Mouse (Mus musculus) G1E (cell line): ENCODE measurements around the gene Foxk2. TPM values are rescaled to one million over a fixed set of nuclear protein-coding genes. Genes with fewer than 3 reads are reported as not detected.
"Not testable (repeated sequence)": the region's sequence is repeated elsewhere in the genome, so short reads cannot be mapped to it uniquely, and the experiment has no call there.

Experiments used
- ATAC-seq: 2 replicates; pipeline ENCODE4 v1.8.0; 2016; ENCODE audit warnings: mild to moderate bottlenecking; ENCODE audit not compliant: insufficient number of reproducible peaks, poor library complexity, low FRiP score, severe bottlenecking; ENCODE audit errors: extremely low read depth
- DNase-seq: peaks from one replicate; pipeline ENCODE4 v3.0.0; 2012; ENCODE audit warnings: low spot score
- H3K27me3 ChIP-seq: 2 replicates; pipeline ENCODE4 v1.6.1; 2012; ENCODE audit warnings: mild to moderate bottlenecking, low read length, inconsistent platforms; ENCODE audit not compliant: insufficient read depth
- H3K36me3 ChIP-seq: replicated peaks from 2 replicates; pipeline ENCODE3; 2012; ENCODE audit warnings: mild to moderate bottlenecking, inconsistent platforms
- H3K4me1 ChIP-seq: 2 replicates; pipeline ENCODE4 v1.6.1; 2012; ENCODE audit warnings: low read depth, low read length, inconsistent platforms, mixed read lengths; ENCODE audit not compliant: insufficient read depth
- H3K4me3 ChIP-seq: 2 replicates; pipeline ENCODE4 v1.5.1; 2012; ENCODE audit warnings: low read depth, mild to moderate bottlenecking, inconsistent platforms, low read length, moderate library complexity, mixed read lengths
- H3K9me3 ChIP-seq: replicated peaks from 2 replicates; pipeline ENCODE4 v1.6.1; 2012; ENCODE audit warnings: inconsistent platforms
- CTCF ChIP-seq: IDR thresholded peaks from 2 replicates; pipeline ENCODE4 v1.5.1; 2012; ENCODE audit warnings: low read depth, low read length, inconsistent platforms, mixed read lengths
- GATA1 ChIP-seq: IDR thresholded peaks from 2 replicates; pipeline ENCODE4 v1.6.1; 2012; ENCODE audit warnings: borderline replicate concordance, low read length, inconsistent platforms, mixed read lengths
- GATA2 ChIP-seq: IDR thresholded peaks from 2 replicates; pipeline ENCODE4 v1.6.1; 2012; ENCODE audit warnings: low read depth, low read length, inconsistent platforms, borderline replicate concordance
- POLR2AphosphoS5 ChIP-seq: IDR thresholded peaks from 2 replicates; pipeline ENCODE4 v1.6.1; 2012; ENCODE audit warnings: low read depth, low read length, inconsistent platforms; ENCODE audit not compliant: insufficient replicate concordance
- TAL1 ChIP-seq: conservative IDR thresholded peaks from 2 replicates; pipeline ENCODE4 v1.6.1; 2012; ENCODE audit warnings: low read depth, low read length, inconsistent platforms, mixed read lengths
- polyA plus RNA-seq: library from polyadenylated mRNA; stranded (reverse); fragments of >175 nt; gene quantifications from 2 replicates; pipeline ENCODE4 v1.2.3, GENCODE M21; 2012
- total RNA-seq, 2 experiments: library from RNA; stranded (forward) in 1 of 2; stranded (reverse) in 1 of 2; fragments of 200-1000 nt in 1 of 2; fragments of >200 nt in 1 of 2; fragmentation: Nextera tagmentation in 1 of 2; gene quantifications; 2 replicates each; pipeline ENCODE4 v1.2.3; 2014 to 2017

The Foxk2 gene
- total and polyA plus RNA-seq, 3 experiments, result 25.3 to 46.4 (median 37.8) TPM

DNA sequence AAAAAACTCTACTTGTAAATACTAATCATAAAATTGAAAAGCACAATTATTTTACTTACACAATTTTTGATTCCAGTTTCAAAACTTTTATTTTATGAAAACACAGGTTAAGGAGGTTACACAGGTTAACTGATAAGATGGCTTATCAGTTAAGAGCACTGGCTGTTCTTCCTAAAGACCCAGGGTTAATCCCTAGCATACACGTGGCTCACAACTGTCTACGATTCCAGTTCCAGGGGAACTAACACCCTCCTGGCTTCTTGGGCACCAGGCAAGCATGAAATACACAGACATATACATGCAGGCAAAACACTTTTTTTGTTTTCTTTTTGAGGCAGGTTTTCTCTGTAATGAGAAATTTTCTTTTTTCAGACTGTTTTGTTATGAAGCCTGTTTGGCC, 88.4 kb downstream of the Foxk2 start:
- DNase-seq (no peak), ATAC-seq (no peak)
- peaks cover 29% of the 10 kb centered on the region for H3K4me1 ChIP-seq
- no peak for TF ChIP-seq CTCF
- TF ChIP-seq TAL1, result no peak
- TF ChIP-seq GATA2, result no peak
- no peak for TF ChIP-seq POLR2AphosphoS5
- TF ChIP-seq GATA1, result no peak
- no peaks in the 10 kb centered on the region for H3K9me3 ChIP-seq
- H3K27me3 ChIP-seq, result no peaks in the 10 kb centered on the region
- peaks cover 80% of the 10 kb centered on the region for H3K36me3 ChIP-seq
- H3K4me3 ChIP-seq, result no peak overlapping the region

DNA sequence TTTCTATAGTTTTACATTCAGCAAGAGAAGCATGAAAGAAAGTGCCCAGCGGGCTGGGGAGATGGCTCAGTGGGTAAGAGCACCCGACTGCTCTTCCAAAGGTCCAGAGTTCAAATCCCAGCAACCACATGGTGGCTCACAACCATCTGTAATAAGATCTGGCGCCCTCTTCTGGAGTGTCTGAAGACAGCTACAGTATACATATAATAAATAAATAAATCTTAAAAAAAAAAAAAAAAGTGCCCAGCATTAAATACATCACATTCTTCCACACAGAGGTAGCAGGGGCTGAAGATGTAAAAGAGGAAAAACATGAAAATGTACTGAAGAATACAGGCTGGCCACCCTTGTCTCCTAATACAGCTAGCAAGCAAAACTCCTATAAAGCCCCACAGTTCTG, 88.9 kb downstream of the Foxk2 start:
- not testable (repeated sequence) for H3K27me3 ChIP-seq, ATAC-seq, DNase-seq, H3K9me3 ChIP-seq, H3K4me3 ChIP-seq
- Histone ChIP-seq H3K4me1 (peaks cover 34% of the 10 kb centered on the region), H3K36me3 (peaks cover 75% of the 10 kb centered on the region)

DNA sequence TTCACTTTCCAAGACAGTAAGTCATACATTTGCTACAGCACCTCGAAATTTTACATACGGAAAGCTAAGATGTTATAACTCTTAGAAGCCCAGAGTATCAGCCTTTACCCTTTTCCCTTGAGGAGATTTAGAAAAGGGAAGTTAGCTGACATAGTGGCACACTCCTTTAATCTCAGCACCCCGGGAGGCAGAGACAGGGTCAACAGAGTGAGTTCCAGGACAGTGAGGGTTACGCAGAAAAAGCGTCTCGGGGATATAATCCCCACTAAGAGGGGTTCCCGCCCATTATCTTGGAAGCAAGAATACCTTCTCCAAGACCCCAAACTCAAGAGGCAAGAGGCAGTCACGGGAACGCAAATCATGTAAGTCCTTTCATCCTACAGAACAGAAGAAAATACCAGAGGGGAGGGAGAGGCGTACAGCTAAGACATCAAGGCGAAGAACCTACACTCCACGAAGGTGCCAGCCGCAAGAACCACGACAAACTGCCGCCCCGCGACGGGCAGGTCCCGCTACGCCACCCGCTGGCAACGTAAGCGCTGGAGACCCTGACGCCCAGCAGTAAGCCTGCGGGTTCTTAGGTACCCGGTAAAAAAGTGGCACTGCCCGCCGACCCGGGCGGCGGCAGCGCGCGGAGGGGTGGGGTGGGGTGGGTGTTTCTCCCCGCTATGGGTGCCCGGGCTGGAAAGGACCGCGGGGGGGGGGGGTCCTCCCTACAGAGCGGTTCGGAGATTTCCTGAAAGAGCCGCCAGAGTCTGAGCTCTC, 93.7 kb downstream of the Foxk2 start:
- Histone ChIP-seq H3K4me3 (peak overlapping the region; percentile 99), H3K9me3 (no peaks in the 10 kb centered on the region), H3K27me3 (peaks cover 8% of the 10 kb centered on the region; the same call in 1 of the 2 replicates), H3K4me1 (peaks cover 43% of the 10 kb centered on the region), H3K36me3 (peaks cover 35% of the 10 kb centered on the region)
- ATAC-seq (no peak), DNase-seq (peak; percentile 27)
- TF ChIP-seq CTCF (no peak), GATA2 (no peak), GATA1 (no peak), POLR2AphosphoS5 (no peak), TAL1 (no peak)

DNA sequence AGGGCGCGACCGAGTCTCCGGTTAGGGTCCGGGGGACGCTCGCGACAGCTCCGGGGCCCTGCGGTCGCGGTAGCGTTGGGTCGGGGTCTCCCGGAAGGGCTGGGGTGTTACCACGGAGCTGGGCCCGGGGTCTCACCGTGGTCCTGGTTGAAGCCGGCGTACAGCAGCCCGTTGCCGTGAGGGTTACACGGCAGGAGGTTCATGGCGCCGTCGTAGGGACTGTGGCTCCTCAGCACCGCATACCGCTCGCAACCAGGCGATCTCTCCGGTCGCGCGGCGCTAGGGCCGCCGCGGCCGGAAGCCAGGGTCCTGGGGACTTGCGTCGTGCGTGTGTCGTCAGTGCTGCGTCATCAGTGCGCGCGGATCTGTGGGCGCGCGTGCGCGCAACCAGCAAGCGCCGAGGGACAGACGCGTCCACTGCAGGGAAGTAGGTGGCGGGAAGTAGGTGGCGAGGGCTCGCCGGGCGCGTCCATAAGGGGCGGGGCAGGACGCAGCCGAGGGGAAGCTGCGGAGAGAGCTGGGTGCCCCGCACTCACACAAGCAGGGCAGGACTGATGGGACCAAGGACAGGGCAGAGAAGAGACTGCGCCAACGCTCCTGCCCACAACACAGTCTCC, 94.4 kb downstream of the Foxk2 start, which contains the start of gene Wdr45b:
TSS of gene Wdr45b (minus strand) at position 355 of the 617 bp plus-strand sequence.
- Histone ChIP-seq H3K4me1 (peaks cover 41% of the 10 kb centered on the region), H3K36me3 (peaks cover 30% of the 10 kb centered on the region), H3K9me3 (no peaks in the 10 kb centered on the region), H3K4me3 (peak within 1 kb of the TSS; percentile 99), H3K27me3 (peaks cover 10% of the 10 kb centered on the region; the same call in 1 of the 2 replicates)
- DNase-seq (peak; percentile 85), ATAC-seq (peak; percentile 86)
- no peak for TF ChIP-seq GATA2
- TF ChIP-seq GATA1, result no peak
- no peak for TF ChIP-seq TAL1
- no peak for TF ChIP-seq CTCF
- no peak for TF ChIP-seq POLR2AphosphoS5

Other genes with a start within 250 kb of the Foxk2 start
- not detected in 2 replicates for gene Cd7, start 220.6 kb upstream of the Foxk2 start, total RNA-seq (2014; fragmentation: Nextera tagmentation)
- gene Cd7, start 220.6 kb upstream of the Foxk2 start, total RNA-seq (2017), result not detected in 2 replicates
- not detected in 2 replicates for gene Cd7, start 220.6 kb upstream of the Foxk2 start, polyA plus RNA-seq
- gene Sectm1b, start 196.4 kb upstream of the Foxk2 start, total RNA-seq (2014; fragmentation: Nextera tagmentation), result not detected in 2 replicates
- gene Sectm1b, start 196.4 kb upstream of the Foxk2 start, total RNA-seq (2017), result 0.16 and 0.23 TPM in 2 replicates
- not detected in 2 replicates for gene Sectm1b, start 196.4 kb upstream of the Foxk2 start, polyA plus RNA-seq
- gene Sectm1a, start 178.8 kb upstream of the Foxk2 start, total RNA-seq (2014; fragmentation: Nextera tagmentation), result not detected in 2 replicates
- gene Sectm1a, start 178.8 kb upstream of the Foxk2 start, total RNA-seq (2017), result 0.38 TPM in 1 of 2 replicates, not detected in the other
- gene Sectm1a, start 178.8 kb upstream of the Foxk2 start, polyA plus RNA-seq, result not detected in 2 replicates
- gene Tex19.2, start 141.3 kb upstream of the Foxk2 start, total RNA-seq (2014; fragmentation: Nextera tagmentation), result 6.8 and 7.4 TPM in 2 replicates
- 8.0 and 10.8 TPM in 2 replicates for gene Tex19.2, start 141.3 kb upstream of the Foxk2 start, total RNA-seq (2017)
- gene Tex19.2, start 141.3 kb upstream of the Foxk2 start, polyA plus RNA-seq, result 13.2 and 17.1 TPM in 2 replicates
- gene Tex19.1, start 113.8 kb upstream of the Foxk2 start, total RNA-seq (2014; fragmentation: Nextera tagmentation), result not detected in 2 replicates
- gene Tex19.1, start 113.8 kb upstream of the Foxk2 start, total RNA-seq (2017), result not detected in 2 replicates
- not detected in 2 replicates for gene Tex19.1, start 113.8 kb upstream of the Foxk2 start, polyA plus RNA-seq
- gene Uts2r, start 99.7 kb upstream of the Foxk2 start, total RNA-seq (2014; fragmentation: Nextera tagmentation), result not detected in 2 replicates
- 0.05 TPM in 1 of 2 replicates, not detected in the other for gene Uts2r, start 99.7 kb upstream of the Foxk2 start, total RNA-seq (2017)
- gene Uts2r, start 99.7 kb upstream of the Foxk2 start, polyA plus RNA-seq, result not detected in 2 replicates
- 3.8 and 7.2 TPM in 2 replicates for gene Hexdc, start 55.6 kb upstream of the Foxk2 start, total RNA-seq (2014; fragmentation: Nextera tagmentation)
- 7.3 and 8.6 TPM in 2 replicates for gene Hexdc, start 55.6 kb upstream of the Foxk2 start, total RNA-seq (2017)
- gene Hexdc, start 55.6 kb upstream of the Foxk2 start, polyA plus RNA-seq, result 3.6 and 4.9 TPM in 2 replicates
- 6.4 and 7.7 TPM in 2 replicates for gene Ogfod3, start 55.3 kb upstream of the Foxk2 start, total RNA-seq (2014; fragmentation: Nextera tagmentation)
- 4.2 and 4.5 TPM in 2 replicates for gene Ogfod3, start 55.3 kb upstream of the Foxk2 start, total RNA-seq (2017)
- gene Ogfod3, start 55.3 kb upstream of the Foxk2 start, polyA plus RNA-seq, result 5.5 and 6.7 TPM in 2 replicates
- 13.3 and 23.2 TPM in 2 replicates for gene Cybc1, start 30.7 kb upstream of the Foxk2 start, total RNA-seq (2014; fragmentation: Nextera tagmentation)
- 38.5 and 41.5 TPM in 2 replicates for gene Cybc1, start 30.7 kb upstream of the Foxk2 start, total RNA-seq (2017)
- 13.3 and 19.6 TPM in 2 replicates for gene Cybc1, start 30.7 kb upstream of the Foxk2 start, polyA plus RNA-seq
- gene Narf, start 22.7 kb upstream of the Foxk2 start, total RNA-seq (2014; fragmentation: Nextera tagmentation), result 57.4 and 72.5 TPM in 2 replicates
- gene Narf, start 22.7 kb upstream of the Foxk2 start, total RNA-seq (2017), result 60.7 and 61.2 TPM in 2 replicates
- gene Narf, start 22.7 kb upstream of the Foxk2 start, polyA plus RNA-seq, result 3.3 and 5.5 TPM in 2 replicates
- 46.7 and 67.2 TPM in 2 replicates for gene Wdr45b, start 94.5 kb downstream of the Foxk2 start, total RNA-seq (2014; fragmentation: Nextera tagmentation)
- gene Wdr45b, start 94.5 kb downstream of the Foxk2 start, total RNA-seq (2017), result 36.9 and 42.0 TPM in 2 replicates
- 12.9 and 19.7 TPM in 2 replicates for gene Wdr45b, start 94.5 kb downstream of the Foxk2 start, polyA plus RNA-seq
- gene Rab40b, start 128.3 kb downstream of the Foxk2 start, total RNA-seq (2014; fragmentation: Nextera tagmentation), result not detected in 2 replicates
- gene Rab40b, start 128.3 kb downstream of the Foxk2 start, total RNA-seq (2017), result 0.46 TPM in 1 of 2 replicates, not detected in the other
- gene Rab40b, start 128.3 kb downstream of the Foxk2 start, polyA plus RNA-seq, result not detected in 2 replicates
- 15.4 and 21.1 TPM in 2 replicates for gene Fn3krp, start 161.4 kb downstream of the Foxk2 start, total RNA-seq (2014; fragmentation: Nextera tagmentation)
- 11.6 and 12.1 TPM in 2 replicates for gene Fn3krp, start 161.4 kb downstream of the Foxk2 start, total RNA-seq (2017)
- gene Fn3krp, start 161.4 kb downstream of the Foxk2 start, polyA plus RNA-seq, result 2.5 and 3.1 TPM in 2 replicates
- gene Fn3k, start 174.9 kb downstream of the Foxk2 start, total RNA-seq (2014; fragmentation: Nextera tagmentation), result 1.0 and 65.8 TPM in 2 replicates
- gene Fn3k, start 174.9 kb downstream of the Foxk2 start, total RNA-seq (2017), result 2.3 and 3.0 TPM in 2 replicates
- 0.04 and 0.15 TPM in 2 replicates for gene Fn3k, start 174.9 kb downstream of the Foxk2 start, polyA plus RNA-seq
- 35.7 and 40.0 TPM in 2 replicates for gene Tbcd, start 192.0 kb downstream of the Foxk2 start, total RNA-seq (2014; fragmentation: Nextera tagmentation)
- 47.6 and 53.7 TPM in 2 replicates for gene Tbcd, start 192.0 kb downstream of the Foxk2 start, total RNA-seq (2017)
- 5.4 and 5.8 TPM in 2 replicates for gene Tbcd, start 192.0 kb downstream of the Foxk2 start, polyA plus RNA-seq